Mouse (Mus musculus) telencephalon, adult 2 months (tissue): Measurements from ENCODE around the gene Fscn1.

Experiments
- DNase-seq: peaks from one replicate; pipeline ENCODE4 v3.0.0-alpha.2; 2011; ENCODE audit warnings: low read depth, low spot score

Fscn1 gene

DNA sequence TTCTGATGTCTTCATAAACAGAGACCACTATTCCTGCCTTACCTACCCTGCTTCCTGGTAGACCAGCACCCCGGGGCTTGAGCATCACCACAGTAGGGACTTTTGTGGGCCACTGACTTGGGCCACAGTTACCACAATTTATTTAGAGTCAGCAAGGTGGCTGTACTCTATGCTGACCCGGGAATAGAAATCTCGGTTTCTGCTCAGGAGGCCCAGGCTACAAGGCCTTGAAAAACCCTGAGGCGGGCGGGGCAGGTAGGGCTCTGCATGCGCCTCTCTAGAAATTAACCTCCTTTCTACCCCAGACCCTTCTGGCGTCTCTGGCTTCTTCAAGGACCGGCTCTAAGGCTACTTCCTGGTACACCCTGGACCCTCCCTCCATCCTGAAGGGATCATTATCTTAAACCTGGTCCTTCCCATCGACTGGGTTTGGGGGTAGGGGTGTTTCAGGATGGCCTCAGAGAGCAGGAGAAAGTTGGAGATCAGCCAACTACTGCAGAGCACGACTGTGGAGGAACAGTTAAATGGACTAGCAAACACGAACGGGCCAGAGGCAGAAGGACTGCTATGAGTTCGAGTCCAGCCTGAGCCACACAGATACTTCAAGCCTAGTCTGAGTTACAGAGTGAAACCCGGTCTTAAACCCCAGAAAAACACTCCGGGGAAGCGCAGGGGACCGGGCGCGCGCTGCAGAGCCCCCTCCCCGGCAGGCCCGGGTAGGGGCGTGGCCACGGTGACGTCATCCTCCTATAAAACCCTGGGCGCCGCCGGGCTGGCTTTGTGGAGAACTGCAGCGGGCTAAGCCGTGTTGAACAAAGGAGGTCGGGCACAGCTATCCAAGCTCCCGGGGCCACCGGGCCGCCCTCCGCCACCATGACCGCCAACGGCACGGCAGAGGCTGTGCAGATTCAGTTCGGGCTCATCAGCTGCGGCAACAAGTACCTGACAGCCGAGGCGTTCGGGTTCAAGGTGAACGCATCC, at the start of gene Fscn1:
Fscn1 (plus strand) TSS at position 768 of the 981 bp plus-strand sequence.
- no peak for DNase-seq

DNA sequence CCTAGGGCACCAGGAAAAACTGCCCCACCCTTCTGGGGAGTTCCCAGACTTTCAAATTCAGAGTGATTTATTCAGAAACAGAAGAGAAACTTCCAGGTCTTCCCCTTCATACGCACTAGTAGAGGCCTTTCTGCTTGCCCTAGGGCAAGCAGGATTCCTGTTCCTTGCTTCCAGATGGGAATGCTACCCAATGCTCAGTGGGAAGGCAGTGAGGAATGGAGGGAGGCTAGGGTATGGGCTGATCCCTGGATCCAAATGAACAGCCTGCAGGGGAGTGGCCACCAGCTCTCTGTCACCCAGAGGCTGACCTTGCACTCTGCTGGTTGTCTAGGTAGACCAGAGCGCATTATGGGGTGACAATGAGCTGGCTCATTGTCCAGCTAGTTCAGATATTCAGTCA, 48.5 kb upstream of the Fscn1 start:
- no peak for DNase-seq

DNA sequence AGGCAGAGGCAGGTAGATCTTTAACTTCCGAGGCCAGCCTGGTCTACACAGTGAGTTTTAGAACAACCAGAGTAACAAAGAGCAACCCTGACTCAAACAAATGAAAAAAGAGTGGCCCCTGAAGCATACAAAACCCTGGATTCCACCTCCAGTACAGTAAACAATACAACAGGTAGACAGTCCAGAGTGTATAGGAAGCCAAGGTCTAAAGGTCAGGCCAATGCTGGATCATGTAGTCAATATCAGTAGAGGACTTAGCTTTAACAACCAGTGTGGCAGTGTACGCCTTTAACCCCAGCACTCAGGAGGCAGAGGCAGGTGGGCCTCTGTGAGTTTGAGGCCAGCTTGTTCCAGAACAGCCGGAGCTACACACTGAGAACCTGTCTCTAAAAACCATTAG, 47.8 kb upstream of the Fscn1 start:
- no peak for DNase-seq

DNA sequence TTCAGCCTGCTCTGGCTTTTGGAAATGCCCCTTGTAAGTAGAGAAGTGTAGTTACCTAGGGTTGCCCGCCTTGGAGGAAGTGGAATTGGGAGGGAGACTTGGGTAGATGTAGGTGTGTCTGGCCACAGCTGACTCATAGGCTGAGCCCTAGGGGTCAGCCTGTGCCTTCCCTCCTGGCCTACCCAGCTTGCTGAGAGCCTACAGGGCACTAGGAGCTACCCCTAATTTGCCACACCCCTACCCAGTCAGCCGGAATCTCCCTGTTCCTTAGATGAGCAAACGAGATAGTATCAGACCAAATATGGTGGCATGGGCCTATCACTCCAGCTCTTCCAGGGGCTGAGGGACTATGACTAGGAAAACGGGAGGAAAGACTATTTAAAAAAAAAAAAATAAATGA, 47.4 kb upstream of the Fscn1 start:
- no peak for DNase-seq

DNA sequence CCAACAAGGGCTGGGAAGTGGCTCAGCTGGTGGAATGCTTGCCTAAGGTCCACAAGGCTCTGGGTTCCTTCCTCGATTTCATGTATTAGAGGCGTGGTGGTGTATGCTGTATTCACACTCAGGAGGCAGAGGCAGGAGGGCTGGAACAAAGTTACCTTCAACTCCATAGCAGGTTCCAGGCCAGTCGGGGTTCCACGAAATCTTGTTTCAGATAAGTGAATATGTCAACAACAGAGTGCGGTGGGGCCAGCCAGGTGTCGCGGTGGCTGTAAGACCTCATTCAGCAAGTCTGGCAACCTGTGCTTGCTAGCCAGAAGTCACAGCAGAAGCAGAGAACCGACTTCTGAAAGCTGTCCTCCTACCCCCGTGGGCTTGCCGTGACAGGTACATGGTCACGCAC, 44.9 kb upstream of the Fscn1 start:
- no peak for DNase-seq

DNA sequence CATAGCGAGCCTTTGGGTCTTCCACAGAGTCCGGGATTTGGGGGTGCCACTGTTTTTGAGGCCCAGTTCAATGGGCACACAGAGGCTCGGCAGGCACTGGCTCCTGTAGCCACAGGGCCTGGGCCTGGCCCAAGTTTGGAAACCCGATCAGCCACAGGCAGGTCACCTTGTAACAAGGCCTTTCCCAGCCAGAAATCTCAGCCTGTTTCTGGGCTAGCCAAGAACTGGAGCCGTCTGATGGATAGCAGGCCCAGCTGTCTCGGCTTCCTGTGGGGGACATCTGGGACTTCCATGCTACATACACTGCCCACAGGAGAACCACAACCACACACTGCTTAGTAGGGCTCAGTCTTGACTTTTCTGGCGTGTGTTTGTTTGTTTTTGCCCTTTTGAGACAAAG, 43.5 kb upstream of the Fscn1 start:
- no peak for DNase-seq

DNA sequence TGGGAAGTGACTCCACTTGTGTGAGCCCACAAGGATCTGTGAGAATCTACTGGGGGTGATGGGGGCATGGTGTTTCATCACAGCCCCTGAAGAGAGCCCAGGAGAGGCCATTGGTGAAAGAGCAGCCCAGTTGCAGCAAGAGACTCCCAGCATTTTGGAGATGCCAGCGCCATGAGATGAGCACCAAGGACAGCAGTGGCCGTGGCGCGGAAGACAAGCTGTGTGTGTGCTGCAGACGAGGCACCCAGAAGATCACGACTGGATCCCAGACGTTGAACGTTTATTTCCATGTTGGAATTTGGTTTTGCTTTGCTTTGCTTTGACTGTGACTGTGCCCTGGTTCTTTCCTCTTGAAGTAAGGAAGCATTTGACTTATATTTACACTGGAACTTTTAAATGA, 42.7 kb upstream of the Fscn1 start:
- DNase-seq = no peak

DNA sequence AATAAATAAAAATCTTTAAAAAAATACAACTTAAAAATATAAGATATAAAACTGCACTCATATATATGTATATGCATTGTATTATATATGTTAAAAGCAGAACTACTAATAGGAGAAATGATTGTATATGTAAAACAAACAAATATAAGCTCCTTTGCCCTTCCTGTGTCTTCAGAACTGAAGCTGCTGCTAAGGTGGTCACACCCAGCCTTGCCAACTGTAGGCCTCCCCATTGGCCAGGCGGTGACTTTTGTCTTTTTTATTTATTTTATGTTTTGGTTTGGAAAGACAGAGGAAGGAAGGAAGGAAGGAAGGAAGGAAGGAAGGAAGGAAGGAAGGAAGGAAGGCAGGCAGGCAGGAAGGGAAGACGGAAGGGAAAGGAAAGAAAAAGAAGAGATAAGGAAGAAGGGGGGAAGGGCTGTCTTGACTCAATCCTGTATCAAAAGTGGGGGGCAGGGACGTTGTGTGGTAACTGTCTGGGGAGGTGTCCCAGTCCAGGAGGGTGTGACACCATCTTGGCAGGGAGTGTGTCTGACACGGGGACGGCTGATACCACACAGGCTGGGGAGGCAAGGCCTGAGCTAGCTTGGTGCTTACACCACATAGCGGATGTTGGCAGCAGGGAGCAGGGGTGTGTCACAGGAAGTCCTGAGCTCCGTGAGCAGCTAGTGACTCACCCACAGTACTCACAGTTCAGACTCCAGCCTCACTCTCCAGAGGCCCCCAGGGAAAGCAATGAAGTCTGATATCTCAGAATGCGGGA, 39.7 kb upstream of the Fscn1 start:
- DNase-seq = no peak

DNA sequence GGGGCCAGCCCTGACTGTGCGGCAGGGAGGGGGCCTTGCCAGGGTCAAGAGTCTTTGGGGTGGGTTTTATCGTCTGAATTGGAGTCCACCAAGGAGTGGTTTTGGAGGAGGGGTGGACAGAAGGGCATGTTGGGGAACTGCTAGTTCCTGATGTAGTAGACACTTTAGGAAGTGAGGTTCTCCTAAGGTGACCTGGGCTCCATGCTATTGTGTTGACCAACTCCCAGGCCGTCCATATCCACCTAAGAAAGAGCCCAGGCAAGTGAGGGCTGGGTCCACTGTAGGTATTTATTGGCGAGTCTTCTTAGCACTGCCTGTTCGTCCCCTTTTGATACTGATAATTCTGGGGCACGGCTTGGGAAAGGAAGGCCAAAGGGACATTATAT, 39.1 kb upstream of the Fscn1 start:
- DNase-seq = no peak

DNA sequence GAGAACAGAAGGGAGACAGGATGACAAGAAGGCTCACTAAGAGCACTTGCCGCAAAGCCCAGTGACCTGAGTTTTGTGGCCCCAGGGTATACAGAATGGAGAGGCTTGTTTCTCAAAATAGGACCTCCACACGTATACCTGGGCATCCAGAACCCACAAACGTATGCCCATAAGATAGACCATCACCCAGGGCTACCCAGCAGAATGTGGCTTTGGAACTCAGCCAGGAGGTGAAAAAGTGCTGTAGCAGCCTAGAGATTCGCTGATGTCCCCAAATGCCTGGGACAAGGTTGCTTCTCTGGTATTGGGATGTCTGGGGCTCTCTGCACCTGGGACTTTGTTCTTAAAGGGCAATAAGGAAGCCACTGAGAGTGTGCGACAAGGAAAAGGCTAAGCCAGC, 37.9 kb upstream of the Fscn1 start:
- no peak for DNase-seq

DNA sequence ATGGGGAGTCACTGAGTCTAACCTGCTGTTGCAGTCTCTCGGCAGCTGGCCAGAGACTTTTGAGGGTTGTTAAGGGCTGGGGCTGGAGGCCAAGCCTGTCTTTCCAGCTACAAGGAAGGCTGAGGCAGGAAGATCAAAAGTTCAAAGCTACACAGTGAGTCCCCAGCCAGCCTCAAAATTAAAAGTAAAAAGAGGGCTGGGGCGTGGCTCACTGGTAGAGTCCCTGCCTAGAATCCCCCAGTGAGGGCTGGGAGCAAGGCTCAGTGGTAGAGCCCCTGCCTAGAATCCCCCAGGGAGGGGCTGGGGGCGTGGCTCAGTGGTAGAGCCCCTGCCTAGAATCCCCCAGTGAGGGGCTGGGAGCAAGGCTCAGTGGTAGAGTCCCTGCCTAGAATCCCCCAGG, 36.4 kb upstream of the Fscn1 start:
- DNase-seq = no peak

DNA sequence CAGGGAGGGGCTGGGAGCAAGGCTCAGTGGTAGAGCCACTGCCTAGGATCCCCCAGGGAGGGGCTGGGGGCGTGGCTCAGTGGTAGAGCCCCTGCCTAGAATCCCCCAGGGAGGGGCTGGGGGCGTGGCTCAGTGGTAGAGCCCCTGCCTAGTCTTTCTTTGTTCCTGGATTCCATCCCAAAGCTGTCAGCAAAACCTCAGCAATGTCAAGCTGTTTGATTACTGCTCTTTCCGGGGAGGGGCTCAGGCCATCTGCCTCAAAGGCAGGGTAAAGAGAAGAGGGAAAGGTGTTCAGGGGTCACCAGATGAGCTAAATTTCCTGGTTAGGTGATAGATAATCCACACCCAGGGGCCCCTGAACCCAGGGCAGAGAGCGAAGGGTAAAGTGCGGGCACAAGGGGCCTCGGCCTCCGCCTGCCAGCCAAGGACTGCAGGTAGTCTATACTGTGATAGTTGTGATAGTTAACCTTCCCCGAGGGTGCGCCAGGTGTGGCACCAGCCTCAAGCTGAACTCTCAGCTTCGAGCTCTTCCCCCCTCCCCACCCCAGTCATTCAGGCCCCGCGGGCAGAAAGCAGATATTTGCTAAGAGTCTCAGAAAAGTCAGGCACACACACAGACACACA, 35.7 kb upstream of the Fscn1 start:
- no peak for DNase-seq

DNA sequence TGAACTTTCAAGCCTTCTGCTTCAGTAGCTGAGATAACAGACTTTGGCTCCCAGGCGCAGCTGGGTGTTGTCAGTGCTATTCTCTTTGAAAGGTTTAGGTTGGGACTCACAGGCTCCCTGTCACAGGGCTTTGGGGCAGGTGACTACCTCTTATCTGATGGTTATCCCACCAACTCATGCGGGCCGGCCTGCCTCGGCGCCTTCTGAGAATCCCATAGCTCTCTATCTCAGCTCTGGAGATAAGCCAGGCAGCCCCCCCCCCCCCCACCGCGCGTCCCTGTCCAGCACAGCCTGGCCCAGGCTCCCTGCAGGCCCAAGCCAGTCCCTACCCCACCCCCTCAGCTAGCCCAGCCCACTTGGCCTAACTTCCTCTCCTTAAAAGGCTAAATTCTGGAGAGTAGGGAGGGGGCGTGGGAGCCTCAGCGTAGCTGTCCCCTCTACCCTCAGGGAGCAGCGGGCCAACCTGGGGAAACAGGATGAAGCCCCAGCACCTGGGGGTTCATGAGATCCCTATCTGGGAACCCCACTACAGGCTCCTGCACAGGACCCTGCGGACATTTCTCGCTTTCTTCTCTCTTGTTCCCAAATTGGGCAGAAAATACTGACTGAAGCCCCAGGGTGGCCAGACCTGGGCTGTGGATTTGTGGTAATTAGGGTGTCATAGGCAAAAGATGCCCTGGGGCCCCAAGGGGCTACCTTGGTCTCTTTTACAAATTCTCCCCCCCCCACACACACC, 33.8 kb upstream of the Fscn1 start:
- DNase-seq = no peak

DNA sequence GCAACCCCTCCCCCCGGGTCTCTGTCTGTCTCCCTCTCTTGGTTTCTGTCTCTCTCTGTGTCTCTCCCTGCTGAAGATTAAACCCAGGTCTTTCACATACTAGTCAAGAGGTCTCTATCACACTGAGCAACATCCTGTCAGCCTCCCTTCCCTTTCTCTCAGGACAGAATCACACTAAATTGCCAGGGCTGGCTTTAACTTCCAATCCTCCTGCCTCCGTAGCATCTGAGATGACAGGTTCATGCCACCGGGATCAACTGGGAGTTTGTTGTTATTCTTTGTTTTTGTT, 33.3 kb upstream of the Fscn1 start:
- no peak for DNase-seq

DNA sequence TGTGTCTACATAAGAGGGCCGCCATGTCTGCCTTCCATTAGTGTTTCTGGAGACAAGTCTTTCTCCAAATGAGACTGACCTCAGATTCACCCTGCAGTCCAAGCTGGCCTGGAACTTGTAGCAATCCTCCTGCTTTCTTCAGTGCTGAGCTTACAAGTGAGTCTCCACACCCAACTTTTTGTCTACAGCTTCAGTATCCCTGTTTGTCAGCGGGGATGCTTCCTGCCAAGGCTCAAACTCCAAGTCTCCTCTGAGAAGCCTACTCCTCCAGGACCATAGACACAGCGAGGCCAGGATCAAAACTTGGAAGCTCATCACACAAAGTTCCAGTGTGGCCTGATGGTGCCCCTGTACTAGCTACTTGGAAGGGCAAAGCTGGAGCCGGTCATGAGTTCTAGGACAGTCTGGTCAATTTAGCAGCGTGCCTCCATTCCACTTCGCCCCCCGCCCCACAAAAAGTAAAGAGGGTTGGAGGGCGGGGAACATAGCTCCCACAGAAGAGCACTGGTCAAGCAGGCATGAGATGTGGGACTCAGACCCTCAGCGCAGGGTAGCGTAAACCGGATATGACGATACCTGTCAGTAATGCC, 32.7 kb upstream of the Fscn1 start:
- DNase-seq = no peak

DNA sequence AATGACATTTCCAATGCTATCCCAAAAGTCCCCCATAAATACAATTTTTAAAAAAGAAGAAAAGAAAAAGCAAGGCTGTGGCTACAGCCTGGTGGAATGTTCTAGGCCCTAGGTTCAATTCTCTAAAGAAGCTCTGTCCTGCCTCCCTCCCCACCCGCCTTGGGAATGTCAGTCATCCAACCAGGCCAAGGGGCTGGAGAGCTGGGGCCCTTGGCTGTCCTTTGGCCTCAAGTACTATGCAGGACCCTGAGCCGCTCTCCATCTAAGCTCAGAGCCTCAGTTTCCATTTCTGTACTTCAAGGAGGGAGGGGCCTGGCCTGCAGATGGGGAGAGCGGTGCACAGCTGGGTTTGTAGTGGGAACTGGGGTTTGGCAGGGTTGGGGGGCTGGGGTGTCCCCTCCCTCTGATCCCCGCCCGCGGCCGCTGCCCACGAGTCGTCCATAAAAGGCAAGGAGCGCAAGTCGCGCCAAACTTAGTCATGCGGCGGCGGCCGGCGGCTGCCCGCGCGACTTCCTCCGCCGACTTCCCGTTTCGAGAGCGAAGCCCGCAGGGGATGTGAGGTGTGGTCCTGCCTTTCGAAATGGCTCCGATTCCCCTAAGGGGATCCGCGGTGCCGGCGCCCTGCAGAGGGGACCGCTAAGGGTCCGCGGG, 31.3 kb upstream of the Fscn1 start:
- no peak for DNase-seq

DNA sequence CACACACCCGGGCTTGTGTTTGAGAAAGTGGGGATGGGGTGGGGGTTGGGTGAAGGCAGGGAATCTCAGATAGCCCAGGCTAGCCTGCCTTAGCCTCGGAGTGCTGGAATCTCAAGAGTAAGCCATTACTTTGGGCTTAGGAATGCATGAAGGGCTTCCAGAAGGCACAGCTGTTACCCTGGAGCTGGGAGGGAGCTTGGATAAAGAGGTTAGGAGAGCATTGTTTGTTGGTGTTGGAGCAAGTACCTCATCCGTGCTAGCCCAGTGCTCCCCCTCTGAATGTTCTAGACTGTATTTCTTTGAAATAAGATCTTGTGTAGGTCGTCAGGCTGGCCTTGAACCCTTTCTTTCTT, 30.8 kb upstream of the Fscn1 start:
- no peak for DNase-seq

DNA sequence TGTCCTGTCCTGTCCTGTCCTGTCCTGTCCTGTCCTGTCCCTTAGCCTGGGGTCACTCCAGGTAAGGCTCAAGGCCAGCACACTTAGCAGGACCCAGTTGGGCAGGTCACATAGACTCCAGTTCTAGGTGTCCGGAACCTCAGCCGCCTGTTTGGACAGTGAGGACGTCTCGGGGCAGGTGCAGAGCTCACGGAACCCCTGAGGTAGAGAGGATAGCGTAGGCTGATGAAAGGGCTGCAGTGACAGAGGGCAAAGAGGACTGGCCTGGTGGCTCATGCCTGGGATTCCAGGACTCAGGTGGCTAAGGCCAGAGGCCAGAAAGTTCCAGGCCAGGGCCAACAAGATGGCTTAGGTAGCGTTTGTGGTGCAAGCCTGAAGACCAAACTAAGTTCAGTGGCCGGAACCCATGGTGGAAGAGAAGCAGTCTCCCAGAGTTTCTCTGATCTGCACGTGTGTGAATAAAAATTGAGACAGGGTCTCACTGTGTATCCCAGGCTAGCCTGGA, 28.9 kb upstream of the Fscn1 start:
- no peak for DNase-seq

DNA sequence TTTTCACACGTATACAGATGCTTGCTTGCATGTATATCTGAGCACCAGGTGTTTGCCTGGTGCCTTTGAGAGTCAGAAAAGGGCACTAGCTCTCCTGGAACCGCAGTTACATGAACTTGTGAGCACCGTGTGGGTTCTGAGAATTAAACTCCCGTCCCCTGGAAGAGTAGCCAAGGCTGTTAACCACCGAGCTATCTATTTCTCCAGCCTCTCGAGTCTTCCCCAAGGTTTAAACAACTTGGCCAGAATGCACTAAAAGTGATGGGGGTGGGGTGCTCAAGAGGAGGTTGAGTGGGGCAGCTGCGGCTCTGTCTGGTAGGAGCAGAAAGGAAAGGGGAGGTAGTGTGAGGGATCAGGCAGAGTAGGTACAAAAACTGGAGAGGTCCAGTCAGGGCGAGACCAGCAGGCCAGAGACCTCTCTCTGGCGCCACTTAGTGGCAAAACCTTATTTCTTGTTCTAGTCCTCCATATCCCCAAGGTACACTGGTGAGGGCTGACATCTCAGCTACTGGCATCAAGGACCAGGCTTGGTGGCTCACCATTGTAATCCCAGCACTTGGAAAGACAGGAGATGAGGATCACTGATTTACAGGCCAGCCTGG, 28.0 kb upstream of the Fscn1 start:
- DNase-seq = no peak

DNA sequence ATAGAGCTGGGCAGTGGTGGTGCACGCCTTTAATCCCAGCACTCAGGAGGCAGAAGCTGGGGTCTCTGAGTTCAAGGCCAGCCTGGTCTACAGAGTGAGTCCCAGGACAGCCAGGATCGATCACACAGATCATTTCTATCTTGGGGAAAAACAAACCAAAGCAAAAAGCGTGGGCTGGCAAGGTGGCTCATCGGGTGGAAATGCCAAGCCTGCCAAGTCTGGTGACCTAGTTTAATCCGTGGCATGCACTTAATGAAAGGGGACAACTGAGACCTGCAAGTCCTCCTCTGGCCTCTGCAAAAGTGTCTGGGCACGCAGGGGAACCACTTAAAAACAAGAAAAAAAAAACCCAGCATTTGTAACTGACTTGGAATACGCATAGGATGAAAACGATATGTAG, 27.4 kb upstream of the Fscn1 start:
- no peak for DNase-seq
